10 mouse cellular contexts compared by ENCODE assay signal in genomic region chr9:44798298-44798697, GRCm38 (mm10). TPM values are rescaled to one million over a fixed set of nuclear protein-coding genes. Genes with fewer than 3 reads are reported as not detected.
DNase-seq lines count a peak whose midpoint lies in the region; ATAC-seq lines count a peak whose summit lies in the region.
"Had no signal": no experiment of that assay in that cellular context is flagged by ENCODE, and none has a peak within 500 bp of the region (broad histone marks: within the 10 kb centered on the region; RNA-seq: fewer than 3 reads in every experiment).

No protein-coding gene starts in this region.

- DNase-seq in gastrocnemius, adult 18-20 months (ENCODE audit: low spot score), result peak; percentile 69
- DNase-seq in gastrocnemius, postnatal 4 days (ENCODE audit: low spot score in 2 of 2), result no peak
- peak; percentile 30 for DNase-seq in brain, adult 2 months (ENCODE audit: low read depth, low spot score)
- peak; percentile 32 for DNase-seq in gastrocnemius, postnatal 10 days
- DNase-seq in liver, embryonic 13.5 days, result no peak
- no peak for DNase-seq in spleen, postnatal 36 days (ENCODE audit: low spot score in 2 of 2)
- DNase-seq in spleen, postnatal 14 days (ENCODE audit: low spot score in 2 of 2), result no peak
- no peak for DNase-seq in spleen, adult 12 weeks (ENCODE audit: low spot score)
- DNase-seq: heart, postnatal 36 days had no signal

- 40% methylated on average over 7 of the region's 7 CpGs for WGBS in liver, embryonic 13.5 days (ENCODE audit: insufficient replicate concordance)

- peaks cover 65% of the 10 kb centered on the region for H3K27me3 ChIP-seq in liver, embryonic 13.5 days

- no peaks in the 10 kb centered on the region for H3K36me3 ChIP-seq in liver, embryonic 13.5 days

- H3K9me3 ChIP-seq in liver, embryonic 13.5 days (replicated peaks), result no peaks in the 10 kb centered on the region

- no peak overlapping the region for H3K9ac ChIP-seq in liver, embryonic 13.5 days

- ATAC-seq in liver, embryonic 13.5 days (ENCODE audit: low read depth), result no peak

- H3K4me2 ChIP-seq in liver, embryonic 13.5 days, result peak overlapping the region; percentile 81

- no peak overlapping the region for H3K27ac ChIP-seq in liver, embryonic 13.5 days

- H3K4me1 ChIP-seq in liver, embryonic 13.5 days (replicated peaks), result peaks cover 34% of the 10 kb centered on the region

- H3K4me3 ChIP-seq in liver, embryonic 13.5 days (replicated peaks), result 0 out of 2 replicates have a peak overlapping the region, but pooled peaks have one; percentile 63

RNA-seq across cellular contexts. Expression of gene Tmem25, which starts 0.8 kb away (rescaled TPM):
- 1 to 10 TPM; 4.2 to 6.5 TPM for total RNA-seq in gastrocnemius, adult 18-20 months (2021)
- total RNA-seq in gastrocnemius, postnatal 4 days (2021), result 1 to 10 TPM; 8.0 to 9.6 TPM
- total RNA-seq in gastrocnemius, postnatal 10 days (2021), result 1 to 10 TPM; 6.4 to 8.0 TPM
- 1.3 TPM in 2 replicates for polyA plus RNA-seq in liver, embryonic 13.5 days (2015; fragmentation: Nextera tagmentation; extraction: Ambion mirVana)

RNA-seq across cellular contexts. Expression of gene Ttc36, which starts 4.6 kb away (rescaled TPM):
- under 1 TPM in 1 of 2 experiments, not detected in 1; 0.80 TPM for total RNA-seq in gastrocnemius, adult 18-20 months (2021)
- 1 to 10 TPM in 1 of 2 experiments, under 1 TPM in 1; 0.86 to 2.2 TPM for total RNA-seq in gastrocnemius, postnatal 4 days (2021)
- total RNA-seq in gastrocnemius, postnatal 10 days (2021), result 1 to 10 TPM in 1 of 2 experiments, under 1 TPM in 1; 0.70 to 1.0 TPM
- polyA plus RNA-seq in liver, embryonic 13.5 days (2015; fragmentation: Nextera tagmentation; extraction: Ambion mirVana), result 31.8 and 33.9 TPM in 2 replicates
- polyA plus RNA-seq: C2C12 had no signal

RNA-seq across cellular contexts. Expression of gene Ift46, which starts 30.6 kb away (rescaled TPM):
- total RNA-seq in gastrocnemius, adult 18-20 months (2021), result 10 to 100 TPM; 23.3 to 27.5 TPM
- 10 to 100 TPM; 65.9 to 69.5 TPM for total RNA-seq in gastrocnemius, postnatal 4 days (2021)
- 10 to 100 TPM; 45.2 to 53.1 TPM for total RNA-seq in gastrocnemius, postnatal 10 days (2021)
- polyA plus RNA-seq in liver, embryonic 13.5 days (2015; fragmentation: Nextera tagmentation; extraction: Ambion mirVana), result 21.7 and 22.4 TPM in 2 replicates

RNA-seq across cellular contexts. Expression of gene Arcn1, which starts 30.7 kb away (rescaled TPM):
- 10 to 100 TPM; 70.7 to 81.5 TPM for total RNA-seq in gastrocnemius, adult 18-20 months (2021)
- 100 to 1,000 TPM; 124 to 142 TPM for total RNA-seq in gastrocnemius, postnatal 4 days (2021)
- total RNA-seq in gastrocnemius, postnatal 10 days (2021), result 10 to 100 TPM; 85.6 to 97.8 TPM
- polyA plus RNA-seq in liver, embryonic 13.5 days (2015; fragmentation: Nextera tagmentation; extraction: Ambion mirVana), result 87.3 and 113 TPM in 2 replicates

Comparison
In these comparisons a context has a peak if more than half of its experiments do, and no peak if none do; other contexts are left out.
1. DNase-seq: peak in gastrocnemius, adult 18-20 months (single experiment), brain, adult 2 months (single experiment) and gastrocnemius, postnatal 10 days (single experiment); none in gastrocnemius, postnatal 4 days (0 of 2), liver, embryonic 13.5 days (single experiment), spleen, postnatal 36 days (0 of 2), spleen, postnatal 14 days (0 of 2) and spleen, adult 12 weeks (single experiment).